Mouse (Mus musculus): Measurements from ENCODE around the gene Ccdc91. TPM values are rescaled to one million over a fixed set of nuclear protein-coding genes. Genes with fewer than 3 reads are reported as not detected.
A peak's percentile ranks its signal among the peaks of the same experiment; 100 is the strongest.

The Ccdc91 gene
- polyA plus RNA-seq (2012; ENCODE audit: insufficient read depth, low replicate concordance) = 2.1 TPM in 1 of 2 replicates, not detected in the other

DNA sequence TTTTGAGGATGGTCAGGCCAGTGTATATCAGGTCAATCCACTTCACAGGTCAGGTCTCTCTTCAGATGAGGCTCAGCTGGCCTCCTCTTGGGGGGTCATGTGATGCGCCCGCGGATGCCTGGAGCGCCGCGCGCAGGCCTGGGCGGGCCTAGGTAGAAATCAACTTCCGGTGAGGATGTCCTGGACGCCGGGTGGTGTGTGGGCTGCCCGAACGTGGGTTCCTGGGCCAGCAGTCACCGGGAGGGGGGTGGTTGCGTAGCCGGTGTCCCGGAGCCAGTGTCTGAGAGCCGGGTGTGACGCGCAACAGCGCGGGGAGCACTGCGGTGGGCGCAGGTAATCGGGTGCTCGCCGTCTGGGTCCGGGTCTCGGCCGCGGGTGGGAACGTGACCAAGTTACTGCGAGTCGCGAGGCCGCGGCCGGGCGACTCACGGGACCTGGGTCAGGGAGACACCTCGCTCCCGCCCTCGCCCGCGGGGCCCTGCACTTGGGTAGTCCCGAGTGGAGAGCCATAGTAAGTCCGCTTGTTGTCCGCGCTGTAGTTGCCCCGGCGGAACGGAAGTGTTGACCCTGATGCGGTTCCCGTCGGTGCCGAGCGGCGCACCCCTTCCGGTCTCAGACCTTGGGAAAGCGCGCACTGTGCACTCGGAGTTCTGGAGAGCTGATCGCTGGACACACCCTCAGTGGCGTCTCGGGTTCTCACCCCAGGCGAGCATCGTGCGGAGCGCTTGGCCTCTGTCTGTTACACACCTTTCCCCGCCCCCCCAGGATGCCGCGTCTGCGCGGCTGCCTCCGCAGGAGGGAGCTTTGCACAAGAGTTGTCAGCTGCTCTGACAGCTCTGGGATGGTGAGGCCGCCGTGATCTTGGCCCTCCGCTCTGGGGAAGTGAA lies at the start of gene Ccdc91:
Gene Ccdc91, plus strand, starts transcription at position 102 of the 887 bp plus-strand sequence.
- no peaks in the 10 kb centered on the region for H3K36me3 ChIP-seq (replicated peaks; ENCODE audit: low read length)
- peaks cover 14% of the 10 kb centered on the region for H3K4me1 ChIP-seq

DNA sequence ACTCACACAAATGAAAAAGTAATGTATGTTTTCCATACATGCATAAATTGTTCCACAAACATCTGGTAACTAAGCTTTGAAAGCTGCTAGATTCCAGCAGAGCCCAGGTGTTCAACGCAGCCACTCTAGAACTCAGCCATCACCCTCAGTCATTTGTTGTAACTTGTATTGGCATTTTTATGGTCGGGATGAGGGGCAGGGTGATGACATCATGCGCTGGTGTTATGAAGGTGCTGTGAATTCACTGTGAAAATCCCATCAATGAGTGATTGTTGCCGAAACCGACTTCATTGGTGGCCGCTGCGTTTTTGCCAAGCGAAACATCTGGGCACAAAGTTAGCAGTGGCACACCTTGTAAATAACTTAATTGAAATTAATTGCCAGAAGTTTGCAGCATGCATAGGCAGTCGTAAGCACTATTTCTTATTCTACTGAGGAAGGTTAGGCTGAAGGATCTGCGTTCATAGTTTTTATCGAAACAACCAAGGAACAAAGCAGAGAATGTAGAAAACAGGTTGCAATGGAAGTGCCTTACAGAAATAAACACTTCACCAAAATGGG lies 48.6 kb upstream of the Ccdc91 start:
- Histone ChIP-seq H3K36me3 (replicated peaks; ENCODE audit: low read length) (no peaks in the 10 kb centered on the region), H3K27me3 (replicated peaks) (peaks cover 2% of the 10 kb centered on the region), H3K4me1 (no peaks in the 10 kb centered on the region), H3K4me3 (replicated peaks) (no peak overlapping the region), H3K9me3 (peaks cover 5% of the 10 kb centered on the region; the same call in 1 of the 2 replicates)
- no peak for TF ChIP-seq GATA1 (IDR thresholded peaks at IDR 0.05; ENCODE audit: borderline replicate concordance, low read length)
- TF ChIP-seq FLI1 (IDR thresholded peaks at IDR 0.05; ENCODE audit: low read length) = no peak

More for the DNA sequence above, at the start of gene Ccdc91:
- Histone ChIP-seq H3K9me3 (no peaks in the 10 kb centered on the region), H3K4me3 (replicated peaks) (peak within 1 kb of the TSS; percentile 94), H3K27me3 (replicated peaks) (peaks cover 29% of the 10 kb centered on the region)
- no peak for TF ChIP-seq GATA1 (IDR thresholded peaks at IDR 0.05; ENCODE audit: borderline replicate concordance, low read length)
- no peak for TF ChIP-seq FLI1 (IDR thresholded peaks at IDR 0.05; ENCODE audit: low read length)

- Histone ChIP-seq H3K9me3 (peaks cover 17% of the 10 kb centered on the region), H3K27me3 (replicated peaks) (peaks cover 4% of the 10 kb centered on the region), H3K4me3 (replicated peaks) (no peak overlapping the region), H3K4me1 (no peaks in the 10 kb centered on the region), H3K36me3 (replicated peaks; ENCODE audit: low read length) (no peaks in the 10 kb centered on the region)
- no peak for TF ChIP-seq GATA1 (IDR thresholded peaks at IDR 0.05; ENCODE audit: borderline replicate concordance, low read length)
- TF ChIP-seq FLI1 (IDR thresholded peaks at IDR 0.05; ENCODE audit: low read length) = no peak
Observed at GRCm38 (mm10) chr6:147455775-147456174, 19.9 kb upstream of the Ccdc91 start.

DNA sequence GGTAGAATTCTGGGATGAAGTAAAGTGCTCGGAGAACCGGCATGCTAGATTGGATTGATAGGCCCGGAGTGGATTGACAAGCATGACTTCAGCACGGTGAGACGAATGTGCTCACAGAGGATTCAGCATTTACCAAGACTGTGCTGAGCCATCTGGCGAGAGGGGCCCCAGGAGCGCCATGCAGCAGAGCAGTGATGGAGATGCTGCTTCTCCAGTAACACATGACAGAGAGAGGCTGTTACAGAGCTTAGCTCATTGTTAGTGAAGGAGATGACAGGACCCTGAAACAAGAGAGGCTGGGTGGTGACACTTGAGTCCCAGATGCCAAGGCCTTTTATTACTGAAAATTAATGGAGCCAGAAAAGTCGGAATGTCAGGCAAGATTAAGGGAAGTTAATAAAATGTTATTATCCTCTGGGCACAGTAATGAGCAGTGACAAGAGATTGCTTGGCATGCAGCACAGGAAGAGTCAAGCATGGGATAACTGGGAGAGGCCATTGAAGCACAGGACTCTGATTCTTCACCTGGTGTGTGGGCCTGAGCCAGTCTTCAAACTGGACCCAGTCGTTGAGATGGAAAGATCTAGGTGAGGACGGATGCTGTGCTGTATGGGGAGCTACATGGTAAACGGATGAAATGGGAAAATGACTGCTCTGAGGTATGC lies 16.9 kb upstream of the Ccdc91 start:
- no peak overlapping the region for H3K4me3 ChIP-seq (replicated peaks)
- H3K27me3 ChIP-seq (replicated peaks) = peaks cover 4% of the 10 kb centered on the region
- H3K36me3 ChIP-seq (replicated peaks; ENCODE audit: low read length) = no peaks in the 10 kb centered on the region
- H3K9me3 ChIP-seq = 0 out of 2 replicates have a peak, but pooled peaks cover 6% of the 10 kb centered on the region
- TF ChIP-seq FLI1 (IDR thresholded peaks at IDR 0.05; ENCODE audit: low read length) (no peak), GATA1 (IDR thresholded peaks at IDR 0.05; ENCODE audit: borderline replicate concordance, low read length) (no peak)
- H3K4me1 ChIP-seq = no peaks in the 10 kb centered on the region

DNA sequence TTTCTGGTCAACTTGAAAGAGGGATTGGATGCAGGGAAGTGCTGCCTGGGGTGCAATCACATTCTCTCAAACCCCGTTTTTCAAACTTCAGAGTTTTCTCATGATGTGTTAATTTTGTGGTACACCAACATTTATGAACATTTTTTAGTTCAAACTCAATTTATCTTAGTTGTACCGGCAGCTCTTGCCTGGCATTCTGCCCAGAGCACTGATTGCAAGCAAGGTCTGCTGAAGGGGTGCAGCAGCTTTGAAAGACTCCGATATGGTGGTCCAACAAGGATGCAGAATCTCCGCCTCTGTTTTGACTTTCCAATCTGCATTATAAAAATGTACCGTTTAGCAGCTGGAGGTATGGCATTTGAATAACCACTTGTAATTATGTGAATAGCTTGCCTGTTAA lies 5.6 kb upstream of the Ccdc91 start:
- H3K27me3 ChIP-seq (replicated peaks) = peaks cover 11% of the 10 kb centered on the region
- TF ChIP-seq FLI1 (IDR thresholded peaks at IDR 0.05; ENCODE audit: low read length) (no peak), GATA1 (IDR thresholded peaks at IDR 0.05; ENCODE audit: borderline replicate concordance, low read length) (no peak)
- H3K4me1 ChIP-seq = no peaks in the 10 kb centered on the region
- no peaks in the 10 kb centered on the region for H3K36me3 ChIP-seq (replicated peaks; ENCODE audit: low read length)
- no peaks in the 10 kb centered on the region for H3K9me3 ChIP-seq
- H3K4me3 ChIP-seq (replicated peaks) = no peak overlapping the region

DNA sequence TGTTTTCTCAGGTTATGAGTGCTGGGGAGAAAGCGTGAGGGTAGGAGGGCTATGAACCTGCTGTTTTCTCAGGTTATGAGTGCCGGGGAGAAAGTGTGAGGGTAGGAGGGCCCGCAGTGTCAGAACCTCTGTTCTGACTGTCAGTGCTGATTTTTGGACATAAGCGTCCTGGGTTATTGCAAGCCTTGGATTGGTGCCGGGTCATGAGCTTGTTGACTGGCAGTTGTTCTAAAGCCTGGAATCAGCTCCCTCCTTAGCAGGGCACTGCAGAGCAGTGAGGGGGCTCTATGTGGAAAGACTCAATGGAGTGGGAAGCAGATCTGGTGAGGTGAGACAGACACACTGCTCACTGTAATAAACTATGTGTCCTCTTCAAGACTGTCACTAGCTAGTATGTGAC lies 5.5 kb downstream of the Ccdc91 start:
- H3K27me3 ChIP-seq (replicated peaks) = peaks cover 9% of the 10 kb centered on the region
- H3K36me3 ChIP-seq (replicated peaks; ENCODE audit: low read length) = no peaks in the 10 kb centered on the region
- TF ChIP-seq FLI1 (IDR thresholded peaks at IDR 0.05; ENCODE audit: low read length) (no peak), GATA1 (IDR thresholded peaks at IDR 0.05; ENCODE audit: borderline replicate concordance, low read length) (no peak)
- peaks cover 8% of the 10 kb centered on the region for H3K4me1 ChIP-seq
- no peak overlapping the region for H3K4me3 ChIP-seq (replicated peaks)
- no peaks in the 10 kb centered on the region for H3K9me3 ChIP-seq

DNA sequence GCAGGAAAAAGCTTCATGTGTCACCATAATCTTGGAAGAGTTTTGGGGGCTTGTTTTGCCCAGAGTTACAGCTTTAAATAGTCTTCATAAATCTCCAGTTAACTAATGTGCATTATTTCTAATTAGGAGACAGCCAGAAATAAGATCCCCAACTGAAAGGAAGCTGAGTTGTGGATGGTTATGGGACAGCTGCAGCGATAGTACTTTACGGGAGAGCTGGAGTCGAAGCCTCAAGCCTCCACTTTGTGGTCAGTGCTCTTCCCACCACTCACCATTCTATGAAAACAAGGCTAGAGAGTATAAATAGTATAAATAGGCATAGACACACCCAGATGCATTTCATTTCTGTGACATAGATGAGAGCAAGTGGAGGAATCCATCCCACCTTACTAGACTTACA lies 14.5 kb downstream of the Ccdc91 start:
- Histone ChIP-seq H3K4me3 (replicated peaks) (no peak overlapping the region), H3K27me3 (replicated peaks) (peaks cover 2% of the 10 kb centered on the region), H3K36me3 (replicated peaks; ENCODE audit: low read length) (no peaks in the 10 kb centered on the region), H3K4me1 (no peaks in the 10 kb centered on the region; the same call in 1 of the 2 replicates), H3K9me3 (no peaks in the 10 kb centered on the region)
- no peak for TF ChIP-seq GATA1 (IDR thresholded peaks at IDR 0.05; ENCODE audit: borderline replicate concordance, low read length)
- TF ChIP-seq FLI1 (IDR thresholded peaks at IDR 0.05; ENCODE audit: low read length) = no peak

GRCm38 (mm10) chr6:147492551-147492950 lies 16.9 kb downstream of the Ccdc91 start:
- no peak for TF ChIP-seq FLI1 (IDR thresholded peaks at IDR 0.05; ENCODE audit: low read length)
- TF ChIP-seq GATA1 (IDR thresholded peaks at IDR 0.05; ENCODE audit: borderline replicate concordance, low read length) = no peak
- H3K27me3 ChIP-seq (replicated peaks) = peaks cover 2% of the 10 kb centered on the region
- no peak overlapping the region for H3K4me3 ChIP-seq (replicated peaks)
- H3K9me3 ChIP-seq = no peaks in the 10 kb centered on the region
- no peaks in the 10 kb centered on the region for H3K4me1 ChIP-seq
- H3K36me3 ChIP-seq (replicated peaks; ENCODE audit: low read length) = no peaks in the 10 kb centered on the region

DNA sequence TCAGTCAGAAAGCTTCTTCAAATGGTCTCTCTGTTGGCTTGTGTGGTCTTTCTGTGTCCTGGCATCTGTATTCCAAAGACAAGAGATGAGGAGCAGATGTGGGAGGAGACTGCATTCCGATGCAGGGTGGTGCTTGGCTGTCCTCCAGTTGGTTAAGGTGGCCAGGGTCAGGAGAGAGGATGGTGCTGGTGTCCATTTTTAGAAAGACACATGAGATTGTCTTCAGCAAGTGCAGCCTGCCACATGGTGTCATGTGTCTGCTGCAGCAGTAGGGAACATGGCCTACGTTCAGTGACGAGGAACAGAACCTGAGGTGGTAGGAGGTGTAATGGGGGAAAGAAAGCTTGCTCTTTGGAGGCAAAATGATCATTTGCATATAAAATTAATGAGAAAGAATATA lies 25.8 kb downstream of the Ccdc91 start:
- no peaks in the 10 kb centered on the region for H3K27me3 ChIP-seq (replicated peaks)
- no peaks in the 10 kb centered on the region for H3K9me3 ChIP-seq
- no peak overlapping the region for H3K4me3 ChIP-seq (replicated peaks)
- H3K4me1 ChIP-seq = no peaks in the 10 kb centered on the region
- no peak for TF ChIP-seq FLI1 (IDR thresholded peaks at IDR 0.05; ENCODE audit: low read length)
- TF ChIP-seq GATA1 (IDR thresholded peaks at IDR 0.05; ENCODE audit: borderline replicate concordance, low read length) = no peak
- no peaks in the 10 kb centered on the region for H3K36me3 ChIP-seq (replicated peaks; ENCODE audit: low read length)

All from megakaryocyte, embryonic 14.5 days (primary cell).